Mouse (Mus musculus) lung, postnatal 0 days (tissue): ENCODE results near the gene Fam169b. TPM values are rescaled to one million over a fixed set of nuclear protein-coding genes. Genes with fewer than 3 reads are reported as not detected.

Experiments
- ATAC-seq: fragments of 200-750 bp; cut with Nextera tagmentation; 2 replicates; pipeline ENCODE4 v1.8.0; 2017; ENCODE audit warnings: moderate library complexity
- DNase-seq: peaks from one replicate; pipeline ENCODE4 v3.0.0-alpha.2; 2016; ENCODE audit warnings: low spot score
- H3K27ac ChIP-seq: fragments of 300-500 bp; sonication (generic); 2 replicates; pipeline ENCODE4 v1.5.1; 2014; ENCODE audit warnings: antibody characterized with exemption, mild to moderate bottlenecking, low read length, mixed read lengths
- H3K27me3 ChIP-seq: fragments of 300-500 bp; sonication (generic); replicated peaks from 2 replicates; pipeline ENCODE4 v1.6.1; 2014; ENCODE audit warnings: low read length, mixed read lengths; ENCODE audit not compliant: insufficient read depth
- H3K36me3 ChIP-seq: fragments of 300-500 bp; sonication (generic); 2 replicates; pipeline ENCODE4 v1.6.1; 2014; ENCODE audit warnings: low read length, mixed read lengths; ENCODE audit not compliant: insufficient read depth
- H3K4me1 ChIP-seq: fragments of 300-500 bp; sonication (generic); 2 replicates; pipeline ENCODE4 v1.6.1; 2014; ENCODE audit warnings: antibody characterized with exemption, low read depth, low read length, mixed read lengths; ENCODE audit not compliant: insufficient read depth
- H3K4me2 ChIP-seq: fragments of 300-500 bp; sonication (generic); replicated peaks from 2 replicates; pipeline ENCODE4 v1.6.1; 2014; ENCODE audit warnings: low read depth, mild to moderate bottlenecking, low read length, moderate library complexity, mixed read lengths
- H3K4me3 ChIP-seq: fragments of 300-500 bp; sonication (generic); 2 replicates; pipeline ENCODE4 v1.5.1; 2014; ENCODE audit warnings: low read depth, low read length
- H3K9ac ChIP-seq: fragments of 300-500 bp; sonication (generic); replicated peaks from 2 replicates; pipeline ENCODE4 v1.6.1; 2014; ENCODE audit warnings: low read depth, mild to moderate bottlenecking
- H3K9me3 ChIP-seq: fragments of 300-500 bp; sonication (generic); 2 replicates; pipeline ENCODE4 v1.6.1; 2016; ENCODE audit warnings: low read length, mixed read lengths
- CTCF ChIP-seq: IDR thresholded peaks from 2 replicates; pipeline ENCODE4 v1.5.1; 2016; ENCODE audit warnings: antibody characterized with exemption, mild to moderate bottlenecking
- EP300 ChIP-seq: IDR thresholded peaks from 2 replicates; pipeline ENCODE4 v1.6.1; 2016; ENCODE audit warnings: antibody characterized with exemption, mild to moderate bottlenecking, control low read depth
- WGBS: fragments of 180-500 bp; shearing (Covaris S2); extraction: QIAGEN DNeasy Blood & Tissue Kit; methylation state at CpG from one replicate; pipeline ENCODE4 v1.1.7; 2014; 5-methylcytosine and 5-hydroxymethylcytosine counted together
- polyA plus RNA-seq: library from polyadenylated mRNA; unstranded; fragments of >200 nt; fragmentation: Nextera tagmentation; extraction: Ambion mirVana; gene quantifications from 2 replicates; pipeline ENCODE4 v1.2.1, GENCODE M21; 2015

Fam169b gene
- polyA plus RNA-seq, 1 experiment from 2014 or later = 0.37 TPM

GRCm38 (mm10) chr7:68357407-68357806, 83.8 kb downstream of the Fam169b start:
- H3K4me2 ChIP-seq = no peak overlapping the region
- no peak overlapping the region for H3K9ac ChIP-seq
- H3K9me3 ChIP-seq = no peaks in the 10 kb centered on the region
- WGBS = 17% methylated on average over 7 of the region's 7 CpGs
- ATAC-seq (peak; percentile 26), DNase-seq (peak; percentile 83)
- H3K4me1 ChIP-seq = no peaks in the 10 kb centered on the region
- no peak overlapping the region for H3K4me3 ChIP-seq
- H3K27me3 ChIP-seq = no peaks in the 10 kb centered on the region
- TF ChIP-seq EP300 = no peak
- TF ChIP-seq CTCF = peak; percentile 95
- no peak overlapping the region for H3K27ac ChIP-seq
- H3K36me3 ChIP-seq = no peaks in the 10 kb centered on the region

GRCm38 (mm10) chr7:68362609-68363008, 89.0 kb downstream of the Fam169b start:
- no peak for ATAC-seq
- no peaks in the 10 kb centered on the region for H3K4me1 ChIP-seq
- no peak overlapping the region for H3K4me3 ChIP-seq
- H3K9me3 ChIP-seq = no peaks in the 10 kb centered on the region
- H3K4me2 ChIP-seq = no peak overlapping the region
- TF ChIP-seq CTCF = no peak
- TF ChIP-seq EP300 = no peak
- no peaks in the 10 kb centered on the region for H3K27me3 ChIP-seq
- no peaks in the 10 kb centered on the region for H3K36me3 ChIP-seq
- no peak overlapping the region for H3K9ac ChIP-seq
- WGBS = 42% methylated on average over 7 of the region's 7 CpGs
- no peak overlapping the region for H3K27ac ChIP-seq
- DNase-seq = no peak

- no peak for TF ChIP-seq EP300
- no peak for TF ChIP-seq CTCF
- no peaks in the 10 kb centered on the region for H3K36me3 ChIP-seq
- DNase-seq = peak; percentile 22
These were observed 92.1 kb downstream of the Fam169b start for GRCm38 (mm10) chr7:68365711-68366110.

GRCm38 (mm10) chr7:68368948-68369347, 95.3 kb downstream of the Fam169b start:
- Histone ChIP-seq H3K27me3 (0 out of 2 replicates have a peak, but pooled peaks cover 7% of the 10 kb centered on the region), H3K9ac (no peak overlapping the region), H3K4me1 (no peaks in the 10 kb centered on the region), H3K4me3 (no peak overlapping the region), H3K4me2 (no peak overlapping the region), H3K27ac (no peak overlapping the region), H3K9me3 (no peaks in the 10 kb centered on the region), H3K36me3 (no peaks in the 10 kb centered on the region)
- ATAC-seq = no peak
- WGBS = 77% methylated on average over 12 of the region's 12 CpGs
- TF ChIP-seq CTCF (no peak), EP300 (no peak)
- DNase-seq = no peak

More at GRCm38 (mm10) chr7:68365711-68366110, 92.1 kb downstream of the Fam169b start:
- Histone ChIP-seq H3K4me3 (no peak overlapping the region), H3K27me3 (0 out of 2 replicates have a peak, but pooled peaks cover 3% of the 10 kb centered on the region), H3K4me2 (no peak overlapping the region), H3K4me1 (no peaks in the 10 kb centered on the region), H3K9ac (no peak overlapping the region), H3K9me3 (no peaks in the 10 kb centered on the region), H3K27ac (no peak overlapping the region)
- WGBS = 57% methylated on average over 9 of the region's 9 CpGs
- no peak; the same call in 1 of the 2 replicates for ATAC-seq

GRCm38 (mm10) chr7:68369694-68370093, 96.1 kb downstream of the Fam169b start:
- 0 out of 2 replicates have a peak, but pooled peaks cover 7% of the 10 kb centered on the region for H3K27me3 ChIP-seq
- H3K27ac ChIP-seq = no peak overlapping the region
- no peak overlapping the region for H3K4me3 ChIP-seq
- 0 out of 2 replicates have a peak overlapping the region, but pooled peaks have one; percentile 27 for H3K4me2 ChIP-seq
- DNase-seq = peak; percentile 77
- H3K36me3 ChIP-seq = no peaks in the 10 kb centered on the region
- peak; percentile 63 for ATAC-seq
- no peaks in the 10 kb centered on the region for H3K4me1 ChIP-seq
- H3K9me3 ChIP-seq = no peaks in the 10 kb centered on the region
- no peak overlapping the region for H3K9ac ChIP-seq
- TF ChIP-seq CTCF (peak; percentile 91), EP300 (no peak)
- 2% methylated on average over 12 of the region's 13 CpGs for WGBS

GRCm38 (mm10) chr7:68374109-68374857, 100.6 kb downstream of the Fam169b start:
- H3K9ac ChIP-seq = no peak overlapping the region
- 18% methylated on average over 16 of the region's 16 CpGs for WGBS
- no peaks in the 10 kb centered on the region for H3K36me3 ChIP-seq
- TF ChIP-seq CTCF = peak; percentile 90
- TF ChIP-seq EP300 = no peak
- H3K27ac ChIP-seq = no peak overlapping the region
- H3K9me3 ChIP-seq = no peaks in the 10 kb centered on the region
- H3K4me2 ChIP-seq = no peak overlapping the region
- no peaks in the 10 kb centered on the region for H3K4me1 ChIP-seq
- 0 out of 2 replicates have a peak, but pooled peaks cover 4% of the 10 kb centered on the region for H3K27me3 ChIP-seq
- no peak overlapping the region for H3K4me3 ChIP-seq
- peak; percentile 41; the same call in 1 of the 2 replicates for ATAC-seq
- peak; percentile 81 for DNase-seq
